Mouse (Mus musculus) erythroblast, adult 5-6 weeks (primary cell): ENCODE measurements around the gene Maml2. TPM values are rescaled to one million over a fixed set of nuclear protein-coding genes. Genes with fewer than 3 reads are reported as not detected.

Experiments
- ATAC-seq: replicated peaks from 2 replicates; pipeline ENCODE4 v1.8.0; 2016; ENCODE audit warnings: moderate number of reproducible peaks, mild to moderate bottlenecking, moderate TSS enrichment, inconsistent platforms; ENCODE audit not compliant: poor library complexity, low FRiP score, severe bottlenecking
- total RNA-seq, 2 experiments: library from RNA; stranded (forward) in 1 of 2; stranded (reverse) in 1 of 2; fragments of 150-400 nt in 1 of 2; fragments of 200-764, 138-1000 nt in 1 of 2; gene quantifications; 2 replicates each; pipeline versions ENCODE4 v1.2.3 to v1.2.4; 2015 to 2017; ENCODE audit warnings: low replicate concordance in 2 of 2

Maml2 gene
- total RNA-seq, 2 experiments from 2014 or later = under 0.01 TPM; not detected in 1

DNA sequence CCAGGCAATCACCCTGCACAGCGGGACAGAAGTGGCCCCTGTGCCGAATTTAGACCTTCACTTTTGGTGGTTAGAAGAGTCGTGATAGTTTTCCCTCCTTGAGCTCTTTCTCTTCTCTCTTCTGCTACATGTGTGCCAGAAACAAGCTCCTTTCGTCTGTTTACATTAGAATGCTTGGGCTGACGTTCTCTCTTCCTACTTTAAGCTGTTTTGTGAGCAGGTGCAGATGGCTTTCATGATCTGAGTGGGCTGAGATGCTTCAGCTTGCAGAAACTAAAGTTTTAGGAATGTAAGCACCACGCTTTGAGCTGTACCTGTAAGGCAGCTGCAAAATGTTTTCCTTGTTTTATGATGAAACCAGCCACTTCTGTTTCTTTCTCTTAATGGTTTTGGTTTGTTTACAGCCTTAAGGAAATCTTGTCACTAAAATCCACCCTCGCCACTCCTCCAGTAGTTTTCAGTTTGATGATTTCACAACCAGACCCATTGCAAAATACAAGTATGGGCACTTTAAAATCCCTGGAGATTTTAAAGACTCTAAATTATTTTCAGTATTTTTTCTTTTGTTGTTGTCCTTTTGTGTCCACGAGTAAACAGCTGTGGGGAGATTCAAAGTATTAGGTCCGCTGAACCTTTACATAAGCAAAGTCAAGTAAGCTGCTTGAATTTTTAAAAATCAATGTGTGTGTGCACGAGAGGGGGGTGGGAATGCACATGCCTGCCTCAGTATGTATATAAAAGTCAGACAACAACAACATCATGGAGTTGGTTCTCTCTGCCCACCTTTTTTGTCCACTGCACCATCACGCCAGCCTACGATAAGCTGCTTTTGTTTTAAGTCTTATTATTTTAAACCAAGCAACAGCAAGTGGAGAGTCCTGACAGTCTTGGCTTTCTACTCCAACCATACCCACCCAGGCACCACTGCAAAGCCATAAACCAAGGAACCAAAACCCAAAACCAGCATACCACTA, 186.8 kb downstream of the Maml2 start:
- no peak for ATAC-seq

DNA sequence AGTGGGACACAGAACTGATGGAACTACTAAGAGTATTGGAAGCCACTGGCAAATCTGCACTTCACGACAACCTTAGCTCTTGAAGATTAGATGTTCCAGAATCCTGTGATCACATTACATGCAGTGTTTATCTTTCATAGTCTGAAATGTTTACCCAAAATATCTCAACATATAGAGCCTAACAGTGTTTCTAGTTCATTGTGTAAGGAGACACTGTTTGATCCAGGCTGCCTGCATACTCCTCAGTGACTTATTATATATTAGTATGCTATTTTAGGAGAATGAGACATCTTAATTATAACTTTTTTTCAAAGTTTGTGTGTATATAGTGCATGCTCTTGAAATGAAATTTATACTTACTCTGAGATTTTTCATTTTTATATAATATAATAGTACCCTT, 188.2 kb downstream of the Maml2 start:
- no peak for ATAC-seq

DNA sequence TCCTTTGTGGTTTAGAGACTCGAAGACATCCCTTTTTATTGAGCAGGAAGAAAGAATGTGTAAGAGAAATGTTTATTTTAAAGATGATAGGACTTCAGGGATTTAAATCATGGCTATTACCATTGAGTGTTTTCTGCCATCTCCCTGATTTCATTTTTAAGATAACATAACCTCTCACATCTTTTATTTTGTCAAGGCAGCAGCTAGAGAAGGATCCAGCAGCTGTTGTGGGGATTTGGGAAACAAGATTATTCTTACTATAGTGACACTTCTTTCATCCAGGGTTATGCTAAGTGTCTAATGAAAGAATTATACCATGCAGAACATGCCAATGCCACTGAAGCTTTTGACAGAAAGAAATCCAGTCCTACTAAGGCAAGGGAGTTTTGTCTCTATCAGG, 193.3 kb downstream of the Maml2 start:
- no peak for ATAC-seq

DNA sequence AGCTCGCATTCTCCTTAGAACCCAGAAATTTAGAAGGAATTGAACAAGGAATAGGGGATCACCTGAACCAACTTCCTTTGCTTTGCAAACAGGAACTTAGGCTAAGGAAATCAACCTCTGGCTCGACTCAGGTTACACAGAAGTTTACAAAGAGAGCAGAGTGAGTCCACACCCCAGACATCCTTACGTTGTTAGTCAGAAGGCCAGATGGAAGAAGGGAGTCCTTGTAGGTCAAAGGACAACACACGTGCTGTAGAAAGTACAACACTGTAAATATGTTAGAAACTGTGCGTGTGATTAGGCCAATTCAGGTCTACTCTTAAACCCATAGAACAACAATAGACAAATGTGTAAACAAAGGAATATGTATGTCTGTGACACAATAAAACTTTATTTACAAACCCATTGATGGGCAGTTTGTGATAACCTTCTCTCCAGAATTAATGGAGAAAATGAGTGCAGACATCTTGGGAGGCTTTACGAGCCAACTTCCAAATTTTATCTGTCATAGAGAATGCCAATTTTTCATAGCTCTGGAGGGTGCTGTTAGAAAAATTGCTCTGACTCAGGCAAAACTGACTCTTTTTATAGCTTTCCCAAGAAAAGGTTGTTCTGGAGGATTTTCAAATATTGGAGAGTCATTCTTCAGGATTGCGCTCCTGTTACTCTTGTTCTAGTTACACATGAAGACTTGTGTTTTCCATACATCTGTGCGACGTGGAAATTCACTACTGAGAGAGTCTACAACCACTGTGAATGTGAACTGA, 194.3 kb downstream of the Maml2 start:
- ATAC-seq = no peak

DNA sequence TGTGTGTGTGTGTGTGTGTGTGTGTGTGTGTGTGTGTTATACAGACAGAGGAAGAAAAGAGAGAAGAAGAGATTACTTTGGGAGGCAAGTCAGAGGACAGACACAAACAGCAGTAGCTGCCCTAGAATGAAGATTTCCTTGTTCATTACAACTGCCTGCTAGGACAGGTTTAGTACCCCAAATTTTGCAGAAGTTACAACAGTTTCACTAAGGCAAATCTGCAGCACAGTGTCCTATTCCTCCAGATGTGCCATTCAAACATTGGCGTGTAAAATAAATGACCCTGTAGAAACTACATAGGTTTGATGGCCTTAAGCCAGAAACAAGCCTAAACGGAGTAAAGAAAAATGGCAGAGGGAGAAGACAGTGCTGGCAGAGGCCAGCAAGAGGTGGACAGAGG, 195.1 kb downstream of the Maml2 start:
- no peak for ATAC-seq

DNA sequence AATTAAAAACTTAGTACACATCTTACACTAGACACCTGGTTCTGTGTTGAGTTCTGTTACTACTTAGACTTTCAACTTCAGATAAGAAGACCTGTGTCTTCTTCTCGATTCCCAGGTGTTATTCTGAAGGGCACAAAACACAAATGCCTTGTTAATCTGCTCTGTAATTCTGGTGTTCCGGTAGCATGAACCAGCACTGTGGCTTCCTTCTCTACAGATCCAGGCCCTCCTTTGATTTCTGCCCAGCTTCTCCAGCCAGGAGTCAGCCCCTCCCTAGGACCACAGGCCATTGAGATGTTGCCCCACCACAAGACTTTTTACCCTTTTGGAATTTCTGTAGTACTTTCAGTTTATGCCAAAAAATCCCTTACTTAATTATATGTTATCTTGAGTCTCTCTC, 196.0 kb downstream of the Maml2 start:
- ATAC-seq = no peak

DNA sequence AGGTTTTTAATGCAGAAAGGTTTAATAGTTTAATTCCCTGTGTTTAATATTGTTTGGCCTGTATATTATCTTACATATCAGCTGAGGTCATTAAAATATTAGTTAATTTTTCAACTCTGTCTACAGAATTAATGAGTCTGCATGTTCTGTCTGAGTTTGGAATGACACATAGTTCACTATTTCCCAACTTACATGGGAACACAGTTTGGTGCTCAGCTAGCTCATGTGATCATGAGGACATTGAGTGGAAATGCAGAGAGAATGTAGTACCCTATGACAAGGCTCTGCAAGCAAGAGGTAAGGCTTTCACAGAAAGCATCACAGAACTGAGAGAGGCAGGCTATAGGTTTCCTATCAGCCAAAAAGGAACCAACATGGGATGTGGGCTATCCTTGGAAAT, 197.8 kb downstream of the Maml2 start:
- no peak for ATAC-seq

DNA sequence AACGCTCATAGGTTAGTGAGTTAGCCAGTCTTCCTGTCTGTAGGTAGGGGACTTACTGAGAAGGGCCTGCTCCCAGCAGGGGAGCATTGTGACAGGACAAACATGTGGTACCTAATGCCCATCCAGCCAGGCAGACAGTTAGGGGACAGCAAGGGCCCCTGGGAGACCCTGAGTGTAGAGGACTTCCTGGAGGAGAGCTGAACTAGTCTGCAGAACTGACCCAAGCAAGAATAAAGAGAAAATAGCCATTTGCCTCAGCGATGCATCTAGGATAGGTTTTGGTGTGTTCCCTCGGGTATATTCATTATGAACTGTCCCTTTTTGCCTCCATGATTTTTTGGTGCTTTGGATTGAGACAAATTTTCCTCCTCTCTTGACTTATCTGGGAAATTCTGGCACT, 199.3 kb downstream of the Maml2 start:
- no peak for ATAC-seq

DNA sequence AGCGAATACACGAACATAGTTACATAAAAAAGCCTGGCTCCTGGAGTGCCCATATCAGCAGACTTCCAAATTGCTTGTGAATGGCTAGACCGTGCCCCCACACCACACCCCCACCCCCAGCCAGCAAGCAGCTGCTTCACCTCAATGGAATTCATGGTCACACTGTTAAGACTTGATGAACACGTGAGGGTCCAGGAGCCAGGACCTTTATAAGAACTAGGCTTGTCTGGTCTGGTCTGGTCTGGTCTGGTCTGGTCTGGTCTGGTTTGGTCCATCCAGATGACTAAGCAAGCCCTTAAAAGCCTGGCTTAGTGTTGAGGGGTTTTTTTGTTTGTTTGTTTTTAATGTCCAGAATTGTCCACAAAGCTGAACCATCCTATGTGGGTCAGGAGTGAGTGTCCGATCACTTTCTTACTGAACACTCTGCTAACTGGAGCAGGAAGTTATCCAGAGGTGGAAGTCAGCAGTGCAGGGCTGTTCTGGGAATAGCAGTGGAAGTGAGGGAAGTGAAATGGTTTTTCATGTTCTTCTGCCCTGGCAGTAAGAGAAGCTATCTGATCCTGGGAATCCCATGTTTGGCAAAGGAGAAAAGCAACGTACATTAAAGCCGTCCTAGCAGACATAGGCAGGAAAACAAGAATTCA, 200.1 kb downstream of the Maml2 start:
- ATAC-seq = no peak

DNA sequence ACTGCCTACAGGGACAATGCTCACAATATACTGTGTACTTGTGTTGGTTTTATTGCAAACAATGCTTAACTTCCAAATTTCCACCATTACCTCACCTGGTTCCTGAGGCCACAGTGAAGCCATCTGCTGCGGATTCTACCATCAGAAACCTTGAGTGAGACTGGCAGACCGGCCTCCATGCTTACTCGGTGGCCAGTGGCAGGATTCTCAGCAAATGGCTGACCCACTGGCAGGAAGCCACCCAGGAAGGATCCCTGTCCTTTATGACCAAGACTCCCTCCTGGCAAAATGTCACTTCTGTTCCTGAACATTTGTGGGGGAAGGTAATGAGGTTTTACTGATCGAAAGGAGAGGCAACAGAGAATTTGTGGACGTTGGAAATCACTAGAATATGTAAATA, 202.3 kb downstream of the Maml2 start:
- no peak for ATAC-seq

DNA sequence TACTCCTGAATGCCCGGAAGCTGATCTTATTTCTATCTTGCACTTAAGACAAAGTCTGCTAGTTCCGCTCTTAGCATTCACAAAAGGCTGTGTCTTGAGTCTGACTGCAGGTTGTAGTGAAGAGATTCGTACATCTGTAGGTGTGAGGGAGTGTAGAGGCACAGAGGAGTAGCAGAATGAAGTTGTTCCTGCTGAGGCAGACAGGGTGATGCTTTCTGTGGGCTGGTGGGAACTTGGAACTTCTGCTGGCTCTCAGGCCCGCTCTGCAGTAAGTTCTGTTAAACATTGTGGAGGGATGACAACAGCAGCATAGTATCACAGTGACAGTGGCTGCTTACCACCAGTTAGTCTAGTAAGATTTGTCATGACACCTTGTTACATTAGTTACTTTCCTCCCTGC, 207.3 kb downstream of the Maml2 start:
- ATAC-seq = no peak

DNA sequence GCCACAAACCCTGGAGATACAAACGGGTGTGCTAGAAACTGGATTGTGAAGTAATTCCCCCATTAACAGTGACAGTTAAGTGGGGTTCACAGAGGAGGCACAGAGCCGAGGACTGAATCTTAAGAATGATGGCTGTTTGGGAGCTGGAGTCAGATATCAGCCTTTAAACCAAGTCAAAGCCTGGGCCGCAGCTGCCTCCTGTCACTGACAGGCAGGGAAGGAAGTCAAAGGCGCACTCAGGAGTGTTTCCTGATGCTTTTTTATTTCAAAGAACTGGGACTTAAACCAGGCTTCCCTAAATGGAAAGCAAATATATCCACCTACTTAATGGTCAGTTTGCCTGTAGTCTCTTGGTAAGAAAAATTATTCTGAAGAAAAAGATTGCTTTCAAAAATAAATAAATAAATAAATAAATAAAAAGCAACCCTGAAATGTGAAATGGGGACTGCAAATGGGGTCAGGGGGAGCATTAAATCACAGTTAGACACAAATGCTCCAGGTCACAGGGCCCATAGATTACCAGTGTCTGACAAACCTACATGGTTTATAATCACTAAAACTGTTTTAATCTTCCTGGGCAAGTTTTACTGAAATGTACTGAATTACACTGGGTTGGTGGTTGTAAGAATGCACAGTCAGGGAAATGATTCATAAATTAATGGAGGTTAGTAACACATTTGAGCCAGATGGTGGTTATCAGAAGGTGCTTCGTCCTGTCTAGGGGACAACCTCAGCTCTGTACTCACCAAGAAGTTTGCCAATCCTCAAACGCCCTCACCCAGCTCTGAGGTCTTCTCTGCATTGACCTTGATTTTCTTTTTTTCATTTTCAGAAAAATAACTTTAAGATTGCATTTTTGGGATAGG, 209.4 kb downstream of the Maml2 start:
- no peak for ATAC-seq

DNA sequence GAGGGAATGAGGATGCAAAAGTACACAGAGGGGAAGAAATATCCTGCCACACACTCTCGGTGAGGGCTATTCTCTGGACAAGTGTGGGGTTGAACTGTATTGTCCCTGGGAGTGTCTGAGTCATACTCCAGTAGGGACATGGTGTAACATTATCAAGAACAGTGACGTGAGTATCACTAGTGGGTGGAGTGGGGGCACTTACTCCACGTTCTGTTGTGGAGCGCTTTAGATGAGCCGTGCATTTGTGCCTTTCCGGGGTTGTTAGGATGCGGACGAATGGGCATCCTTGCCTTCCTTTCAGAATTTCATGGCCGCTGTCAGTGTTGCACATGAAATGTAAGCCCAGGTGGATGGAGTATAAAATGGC, 210.0 kb downstream of the Maml2 start:
- no peak for ATAC-seq

DNA sequence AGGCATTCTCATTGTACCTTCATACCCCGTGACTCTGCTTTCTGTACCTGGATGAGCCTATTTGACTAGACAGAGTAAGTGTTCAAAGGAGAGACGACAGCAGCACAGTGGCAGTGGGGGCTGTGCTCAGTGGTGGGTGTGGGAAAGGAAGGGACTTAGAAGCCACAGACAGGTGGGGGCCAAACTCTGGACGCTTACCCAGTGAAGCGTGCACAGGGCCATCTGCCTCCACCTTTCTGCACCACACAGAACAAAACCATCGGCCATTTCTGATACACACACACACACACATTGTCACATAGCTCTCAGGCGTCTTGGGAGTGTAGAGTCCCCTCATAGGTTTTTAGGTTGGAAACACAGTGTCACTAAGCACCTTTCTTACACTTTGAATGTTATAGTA, 212.0 kb downstream of the Maml2 start:
- ATAC-seq = no peak

DNA sequence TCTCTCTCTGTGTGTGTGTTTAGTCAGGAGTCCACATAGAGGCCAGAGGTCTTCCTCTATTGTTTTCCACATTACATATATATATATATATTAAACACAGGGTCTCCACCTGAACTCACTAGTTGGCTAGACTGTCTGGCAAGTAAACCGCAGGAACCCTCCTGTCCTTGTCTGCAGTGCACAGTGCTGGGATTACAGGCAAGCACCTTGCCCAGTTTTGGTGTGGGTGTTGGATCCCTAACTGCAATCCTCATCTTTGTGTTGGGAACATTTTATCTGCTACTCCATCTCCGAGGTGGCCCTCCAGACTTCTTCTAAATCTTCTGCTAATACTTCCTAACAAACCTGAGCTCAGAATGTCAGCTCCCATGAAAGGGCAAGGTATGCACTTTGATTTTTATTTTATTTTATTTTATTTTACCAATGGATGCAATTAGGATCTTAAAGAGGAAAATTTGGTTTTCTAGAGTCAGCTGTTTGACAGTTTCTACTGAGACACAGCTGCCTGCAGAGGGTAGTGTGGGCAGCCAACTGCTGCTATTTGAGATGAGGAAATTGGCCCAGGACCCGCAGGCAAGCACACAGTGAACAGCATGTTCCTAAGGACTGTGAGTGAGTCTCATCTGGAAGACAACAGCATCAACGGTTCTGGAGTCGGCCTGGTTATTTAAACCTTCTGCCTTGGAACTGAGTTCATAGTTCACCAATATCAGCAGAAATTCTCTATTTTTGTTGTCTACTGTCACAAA, 213.0 kb downstream of the Maml2 start:
- no peak for ATAC-seq

DNA sequence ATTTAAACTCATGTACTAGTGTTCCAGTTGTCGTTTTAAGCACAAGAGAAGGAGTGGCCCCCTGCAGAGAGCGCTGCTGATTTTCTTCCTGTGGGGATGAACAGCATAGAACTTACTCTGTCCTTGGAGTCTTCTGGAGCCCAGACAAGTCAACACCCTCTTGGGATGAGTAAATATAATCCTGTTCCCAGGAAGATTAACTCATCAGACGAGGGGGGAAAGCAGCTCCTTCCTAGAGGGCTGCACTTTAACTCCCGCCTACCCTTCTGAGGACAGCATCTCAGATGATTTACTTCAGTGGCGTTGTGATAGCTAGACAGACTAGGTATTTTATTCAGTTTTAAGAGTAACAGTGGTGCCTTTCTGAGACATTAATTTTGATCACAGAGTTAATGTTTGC, 215.4 kb downstream of the Maml2 start:
- no peak for ATAC-seq

DNA sequence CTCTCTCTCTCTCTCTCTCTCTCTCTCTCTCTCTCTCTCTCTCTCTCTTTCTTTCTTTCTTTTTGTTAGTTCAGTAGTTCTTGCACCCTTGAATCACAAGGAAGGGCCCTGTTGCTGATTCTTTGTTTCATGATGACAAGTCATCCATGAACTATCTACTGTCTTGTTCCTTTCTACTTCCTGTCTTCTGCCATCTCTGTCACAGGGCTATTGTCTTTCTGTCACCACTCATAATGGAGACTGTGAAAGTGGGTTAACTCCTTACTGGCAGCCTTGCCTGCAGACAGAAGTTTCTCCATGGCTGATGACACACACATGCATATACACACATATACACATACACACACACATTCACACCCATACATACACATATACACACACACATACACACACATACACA, 216.7 kb downstream of the Maml2 start:
- ATAC-seq = no peak

DNA sequence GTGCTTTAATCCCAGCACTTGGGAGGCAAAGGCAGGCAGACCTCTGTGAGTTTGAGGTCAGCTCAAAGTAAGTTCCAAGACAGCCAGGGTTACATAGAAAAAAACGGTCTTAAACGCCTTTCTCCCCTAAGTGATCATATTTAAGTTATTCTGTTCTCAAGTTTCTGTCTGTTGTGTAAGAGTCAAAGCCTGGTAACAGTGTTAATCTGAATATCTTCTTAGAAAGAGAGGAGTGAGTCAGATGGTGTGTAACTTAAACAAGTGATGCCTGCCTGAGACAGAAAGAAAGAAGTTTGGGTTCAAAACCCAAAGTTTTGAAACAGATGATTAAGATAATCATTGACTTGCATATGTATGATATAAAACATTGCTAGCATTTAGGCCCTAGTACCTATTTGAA, 218.2 kb downstream of the Maml2 start:
- ATAC-seq = no peak

DNA sequence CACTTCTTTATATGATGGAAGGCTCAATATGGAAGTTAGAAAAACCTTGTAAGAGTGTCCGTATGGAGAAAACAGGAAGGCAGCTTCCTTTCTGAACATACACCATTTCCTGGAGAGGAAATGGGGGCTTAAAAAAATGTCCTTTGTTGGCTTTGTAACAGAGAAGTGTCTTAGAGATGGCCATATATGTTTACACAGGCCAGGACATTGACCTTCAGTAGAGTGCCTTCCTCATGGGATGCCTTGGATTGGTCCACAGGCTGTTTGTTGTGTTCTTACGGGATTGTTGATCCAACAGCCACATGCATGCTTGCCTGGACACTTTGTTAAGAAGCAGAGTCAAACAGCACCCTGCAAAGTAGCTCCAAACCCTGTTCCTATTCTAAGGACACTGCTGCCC, 220.3 kb downstream of the Maml2 start:
- ATAC-seq = no peak
